Mouse (Mus musculus): ENCODE measurements around the gene Dgat2. TPM values are rescaled to one million over a fixed set of nuclear protein-coding genes. Genes with fewer than 3 reads are reported as not detected.

The Dgat2 gene
- total and polyA plus RNA-seq, 3 experiments = 1.6 to 2.8 (median 1.7) TPM

- Histone ChIP-seq H3K36me3 (replicated peaks in 1 of 2; ENCODE audit: control insufficient read depth in 1 of 2, insufficient read depth in 1 of 2, low read length in 1 of 2) (no peaks in the 10 kb centered on the region), H3K27me3 (replicated peaks) (peaks cover under 1% of the 10 kb centered on the region), H3K79me2 (replicated peaks; ENCODE audit: control insufficient read depth, extremely low read depth, insufficient read depth, poor library complexity, severe bottlenecking) (no peaks in the 10 kb centered on the region), H3K27ac (ENCODE audit: insufficient read depth, low read depth) (no peak overlapping the region), H3K9me3 (replicated peaks; ENCODE audit: low read length) (no peaks in the 10 kb centered on the region), H3K4me2 (ENCODE audit: insufficient read depth, low read depth, poor library complexity, severe bottlenecking) (no peak overlapping the region), H3K4me3 (replicated peaks in 1 of 3; ENCODE audit: low read depth in 2 of 3, low read length in 2 of 3, poor library complexity in 1 of 3) (no peak overlapping the region), H3K4me1 (ENCODE audit: control insufficient read depth in 1 of 2, insufficient read depth in 2 of 2) (peaks cover 0 to 20% of the 10 kb centered on the region in 2 experiments; a peak in 2 of 4 replicates), H3K9ac (ENCODE audit: insufficient read depth, low read depth) (no peak overlapping the region)
- DNase-seq (ENCODE audit: extremely low read depth) = no peak
- dilution Hi-C loops (cut with MboI; ENCODE audit: extremely low pct_ligation_motif_present, extremely low pct_unique_long_range_greater_than_20kb, low sequenced_read_pairs) = no loop called here
- in situ Hi-C loops (cut with MboI; ENCODE audit: low pct_ligation_motif_present, low pct_unique_long_range_greater_than_20kb, low sequenced_read_pairs) = no loop called here
- TF ChIP-seq SIN3A (IDR thresholded peaks at IDR 0.05; ENCODE audit: low read length) = no peak
- TF ChIP-seq IRF4 (IDR thresholded peaks at IDR 0.05; ENCODE audit: low read depth, low read length) = no peak
- TF ChIP-seq CHD1 (IDR thresholded peaks at IDR 0.05; ENCODE audit: low read depth, low read length) = no peak
- TF ChIP-seq POLR2A (IDR thresholded peaks at IDR 0.05; ENCODE audit: low read depth, low read length) = no peak
- no peak for TF ChIP-seq MAFK (IDR thresholded peaks at IDR 0.05; ENCODE audit: insufficient replicate concordance, low read length)
- no peak for TF ChIP-seq RAD21 (IDR thresholded peaks at IDR 0.05; ENCODE audit: low read depth, low read length)
- no peak for TF ChIP-seq USF2 (conservative IDR thresholded peaks at IDR 0.05; ENCODE audit: low read depth, low read length)
- no peak for TF ChIP-seq MAX (IDR thresholded peaks at IDR 0.05; ENCODE audit: low read length)
- TF ChIP-seq MYC (IDR thresholded peaks at IDR 0.05; ENCODE audit: low read depth, low read length) = no peak
- no peak for TF ChIP-seq ZKSCAN1 (IDR thresholded peaks at IDR 0.05; ENCODE audit: borderline replicate concordance, low read depth, low read length)
- TF ChIP-seq NELFE (IDR thresholded peaks at IDR 0.05; ENCODE audit: low read depth, low read length) = no peak
- no peak for TF ChIP-seq ZC3H11A (IDR thresholded peaks at IDR 0.05; ENCODE audit: low read depth, low read length)
- no peak for TF ChIP-seq GABPA (IDR thresholded peaks at IDR 0.05; ENCODE audit: insufficient replicate concordance, low read depth, low read length)
- TF ChIP-seq NRF1 (IDR thresholded peaks at IDR 0.05; ENCODE audit: low read depth, low read length) = no peak
- TF ChIP-seq ELF1 (IDR thresholded peaks at IDR 0.05; ENCODE audit: low read depth, low read length) = no peak
- no peak for TF ChIP-seq UBTF (IDR thresholded peaks at IDR 0.05; ENCODE audit: low read depth, low read length)
- no peak for TF ChIP-seq CHD2 (IDR thresholded peaks at IDR 0.05; ENCODE audit: low read length)
- no peak for TF ChIP-seq ZNF384 (IDR thresholded peaks at IDR 0.05; ENCODE audit: low read depth, low read length)
- TF ChIP-seq JUN (IDR thresholded peaks at IDR 0.05; ENCODE audit: insufficient read depth, low read depth, low read length) = no peak
- no peak for TF ChIP-seq HCFC1 (IDR thresholded peaks at IDR 0.05; ENCODE audit: low read depth, low read length)
Measured at GRCm38 (mm10) chr7:99170519-99170918, 12.0 kb downstream of the Dgat2 start.

- no peak for DNase-seq (ENCODE audit: extremely low read depth)
- no peaks in the 10 kb centered on the region for H3K9me3 ChIP-seq (replicated peaks; ENCODE audit: low read length)
- no peak overlapping the region for H3K4me2 ChIP-seq (ENCODE audit: insufficient read depth, low read depth, poor library complexity, severe bottlenecking)
- no peak overlapping the region for H3K27ac ChIP-seq (ENCODE audit: insufficient read depth, low read depth)
- H3K36me3 ChIP-seq (replicated peaks in 1 of 2; ENCODE audit: control insufficient read depth in 1 of 2, insufficient read depth in 1 of 2, low read length in 1 of 2) = no peaks in the 10 kb centered on the region
- no peaks in the 10 kb centered on the region for H3K27me3 ChIP-seq (replicated peaks)
- dilution Hi-C loops (cut with MboI; ENCODE audit: extremely low pct_ligation_motif_present, extremely low pct_unique_long_range_greater_than_20kb, low sequenced_read_pairs) = no loop called here
- H3K4me1 ChIP-seq (ENCODE audit: control insufficient read depth in 1 of 2, insufficient read depth in 2 of 2) = peaks cover 0 to 20% of the 10 kb centered on the region in 2 experiments; a peak in 2 of 4 replicates
- H3K79me2 ChIP-seq (replicated peaks; ENCODE audit: control insufficient read depth, extremely low read depth, insufficient read depth, poor library complexity, severe bottlenecking) = no peaks in the 10 kb centered on the region
- H3K9ac ChIP-seq (ENCODE audit: insufficient read depth, low read depth) = no peak overlapping the region
- in situ Hi-C loops (cut with MboI; ENCODE audit: low pct_ligation_motif_present, low pct_unique_long_range_greater_than_20kb, low sequenced_read_pairs) = no loop called here
- no peak overlapping the region for H3K4me3 ChIP-seq (replicated peaks in 1 of 3; ENCODE audit: low read depth in 2 of 3, low read length in 2 of 3, poor library complexity in 1 of 3)
- no peak for TF ChIP-seq TBP (conservative IDR thresholded peaks at IDR 0.05; ENCODE audit: low read depth, low read length)
- no peak for TF ChIP-seq ZC3H11A (IDR thresholded peaks at IDR 0.05; ENCODE audit: low read depth, low read length)
- TF ChIP-seq JUND (conservative IDR thresholded peaks at IDR 0.05; ENCODE audit: low read depth, low read length) = no peak
- no peak for TF ChIP-seq MAFK (IDR thresholded peaks at IDR 0.05; ENCODE audit: insufficient replicate concordance, low read length)
Measured at GRCm38 (mm10) chr7:99169717-99170403, 12.7 kb downstream of the Dgat2 start.

All from CH12.LX (cell line).